Mouse (Mus musculus) cerebellum, adult 2 months (tissue): ENCODE results near the gene S100a9. TPM values are rescaled to one million over a fixed set of nuclear protein-coding genes. Genes with fewer than 3 reads are reported as not detected.

Source experiments
- DNase-seq, 2 experiments: peaks; one replicate each; pipeline ENCODE4 v3.0.0; 2021
- H3K27ac ChIP-seq: fragments of 200-500 bp; 2 replicates; pipeline ENCODE4 v1.5.1; 2012; ENCODE audit warnings: low read length, control low read depth, inconsistent platforms; ENCODE audit not compliant: insufficient read depth
- H3K27me3 ChIP-seq: fragments of 200-500 bp; 2 replicates; pipeline ENCODE4 v1.6.1; 2012; ENCODE audit warnings: inconsistent platforms, mild to moderate bottlenecking, low read length, moderate library complexity; ENCODE audit not compliant: control insufficient read depth, insufficient read depth
- H3K4me1 ChIP-seq: fragments of 200-500 bp; 2 replicates; pipeline ENCODE4 v1.6.1; 2011; ENCODE audit warnings: low read length; ENCODE audit not compliant: control insufficient read depth, insufficient read depth
- H3K4me3 ChIP-seq: fragments of 200-500 bp; replicated peaks from 2 replicates; pipeline ENCODE3; 2011; ENCODE audit warnings: mild to moderate bottlenecking, low read depth, low read length, control low read depth; ENCODE audit not compliant: insufficient read depth
- CTCF ChIP-seq: fragments of 200-500 bp; IDR thresholded peaks from 2 replicates; pipeline ENCODE4 v1.5.1; 2011; ENCODE audit warnings: low read depth, mild to moderate bottlenecking, control low read depth, low read length, moderate library complexity, borderline replicate concordance; ENCODE audit not compliant: insufficient read depth
- POLR2A ChIP-seq: fragments of 200-500 bp; IDR thresholded peaks from 2 replicates; pipeline ENCODE4 v1.6.1; 2011; ENCODE audit warnings: low read length, control low read depth, borderline replicate concordance; ENCODE audit not compliant: insufficient read depth
- WGBS: fragments of 180-500 bp; shearing (Covaris S2); methylation state at CpG from one replicate; pipeline ENCODE4 v1.1.7; 2018; 5-methylcytosine and 5-hydroxymethylcytosine counted together
- polyA plus RNA-seq: library from polyadenylated mRNA; depleted of rRNA; stranded (reverse); fragments of >200 nt; gene quantifications from 2 replicates; pipeline ENCODE4 v1.2.3, GENCODE M21; 2012; rRNA removed

The S100a9 gene
- polyA plus RNA-seq, result 5.3 and 18.0 TPM in 2 replicates

GRCm38 (mm10) chr3:90695613-90696012, at the start of gene S100a9:
Gene S100a9, minus strand, starts transcription at chr3:90695721.
- no peaks in the 10 kb centered on the region for H3K27me3 ChIP-seq
- DNase-seq, result no peak
- no peaks in the 10 kb centered on the region for H3K4me1 ChIP-seq
- no peak within 1 kb of the TSS for H3K27ac ChIP-seq
- 60% methylated on average over 3 of the region's 3 CpGs for WGBS
- H3K4me3 ChIP-seq, result no peak within 1 kb of the TSS
- no peak for TF ChIP-seq POLR2A
- no peak for TF ChIP-seq CTCF

- TF ChIP-seq CTCF (no peak), POLR2A (no peak)
- no peaks in the 10 kb centered on the region for H3K27me3 ChIP-seq
- WGBS, result 87% methylated on average over 3 of the region's 3 CpGs
- H3K4me3 ChIP-seq, result no peak within 1 kb of the TSS
- DNase-seq, result no peak
- H3K4me1 ChIP-seq, result no peaks in the 10 kb centered on the region
- no peak within 1 kb of the TSS for H3K27ac ChIP-seq
These were observed 31.1 kb upstream of the S100a9 start, which contains the start of gene Pglyrp4 for GRCm38 (mm10) chr3:90726606-90727005. Gene Pglyrp4, plus strand, starts transcription at chr3:90726906.

GRCm38 (mm10) chr3:90709591-90710460, 14.3 kb upstream of the S100a9 start:
- Histone ChIP-seq H3K4me1 (no peaks in the 10 kb centered on the region), H3K27me3 (no peaks in the 10 kb centered on the region; the same call in 1 of the 2 replicates), H3K27ac (no peak overlapping the region), H3K4me3 (no peak overlapping the region)
- 51% methylated on average over 12 of the region's 12 CpGs for WGBS
- peak; percentile 44 to 59 for DNase-seq
- TF ChIP-seq POLR2A (no peak), CTCF (peak; percentile 88)

- Histone ChIP-seq H3K4me3 (no peak overlapping the region), H3K27ac (no peak overlapping the region), H3K27me3 (no peaks in the 10 kb centered on the region; the same call in 1 of the 2 replicates), H3K4me1 (no peaks in the 10 kb centered on the region)
- 19% methylated on average over 4 of the region's 4 CpGs for WGBS
- no peak for TF ChIP-seq POLR2A
- TF ChIP-seq CTCF, result peak; percentile 32; the same call in 1 of the 2 replicates
- DNase-seq, result peak in 1 of 2 experiments; percentile 6
These were observed 13.1 kb upstream of the S100a9 start for GRCm38 (mm10) chr3:90708523-90709202.

GRCm38 (mm10) chr3:90702244-90702643, 6.7 kb upstream of the S100a9 start:
- no peak for DNase-seq
- TF ChIP-seq CTCF, result no peak
- no peak for TF ChIP-seq POLR2A
- no peak overlapping the region for H3K27ac ChIP-seq
- H3K4me1 ChIP-seq, result no peaks in the 10 kb centered on the region
- 81% methylated on average over 2 of the region's 2 CpGs for WGBS
- H3K27me3 ChIP-seq, result no peaks in the 10 kb centered on the region; the same call in 1 of the 2 replicates
- H3K4me3 ChIP-seq, result no peak overlapping the region

GRCm38 (mm10) chr3:90693496-90693895, 2.0 kb downstream of the S100a9 start:
- Histone ChIP-seq H3K27me3 (no peaks in the 10 kb centered on the region), H3K4me1 (no peaks in the 10 kb centered on the region), H3K27ac (no peak overlapping the region), H3K4me3 (no peak overlapping the region)
- no peak for DNase-seq
- TF ChIP-seq CTCF (no peak), POLR2A (no peak)
- 82% methylated on average over 2 of the region's 2 CpGs for WGBS

GRCm38 (mm10) chr3:90686835-90687234, 8.7 kb downstream of the S100a9 start:
- DNase-seq, result no peak
- WGBS, result 86% methylated on average over 2 of the region's 2 CpGs
- Histone ChIP-seq H3K4me1 (no peaks in the 10 kb centered on the region), H3K27me3 (no peaks in the 10 kb centered on the region), H3K27ac (no peak overlapping the region), H3K4me3 (no peak overlapping the region)
- TF ChIP-seq CTCF (no peak), POLR2A (no peak)
